Mouse (Mus musculus): ENCODE data around the gene Kcmf1.
A peak's percentile ranks its signal among the peaks of the same experiment; 100 is the strongest.

DNA sequence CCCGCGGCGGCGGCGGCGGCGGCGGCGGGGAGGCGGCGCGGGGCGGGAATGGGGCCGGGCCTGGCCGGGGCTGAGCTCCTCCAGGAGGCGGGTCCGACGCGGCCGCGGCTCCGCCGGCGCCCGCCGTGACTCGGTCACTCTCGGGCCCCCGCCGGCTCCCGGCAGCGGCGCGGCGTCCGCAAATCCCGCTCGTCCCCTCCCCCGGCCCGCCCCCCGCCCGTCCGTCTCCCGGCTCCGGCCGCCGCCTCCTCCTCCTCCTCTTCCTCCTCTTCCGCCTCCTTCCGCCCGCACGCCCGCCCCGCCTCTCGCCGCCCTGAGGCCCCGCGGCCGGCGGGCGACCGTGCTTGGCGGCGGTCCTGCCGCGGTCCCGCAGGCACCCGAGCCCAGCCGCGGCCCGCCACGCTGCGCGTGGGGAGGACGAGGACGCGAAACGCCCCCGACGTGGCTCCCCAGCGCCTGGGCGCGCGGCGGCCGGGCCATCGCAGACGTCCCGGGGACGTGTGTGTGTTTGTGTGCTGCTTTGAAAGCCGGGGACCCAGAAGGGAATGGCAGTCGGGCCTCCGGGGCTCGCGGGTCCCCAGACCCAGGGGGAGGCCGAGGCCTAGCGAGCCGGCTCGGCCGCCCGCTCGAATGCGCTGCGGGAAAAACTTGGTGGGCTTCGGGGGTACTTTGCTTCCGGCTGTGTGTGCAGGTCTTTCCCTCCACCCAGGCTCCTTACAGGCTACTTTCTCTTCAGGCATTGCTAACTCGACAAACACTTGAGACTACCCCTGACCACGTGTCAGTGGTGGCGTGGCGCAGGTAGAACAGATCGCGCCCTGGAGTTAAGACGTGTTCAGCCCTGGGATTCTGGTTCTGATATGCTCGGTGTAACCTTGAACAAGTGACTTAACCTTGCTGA lies at the start of gene Kcmf1:
- peak; percentile 42; the same call in 1 of the 2 replicates for TF ChIP-seq POLR2A (IDR thresholded peaks at IDR 0.05; ENCODE audit: borderline replicate concordance, extremely low read depth, low read depth, low read length)
- TF ChIP-seq CTCF (IDR thresholded peaks at IDR 0.05; ENCODE audit: insufficient read depth, low read length): no peak

Data from lung, adult 2 months (tissue).